Mouse (Mus musculus) cortical plate, adult 2 months (tissue): ENCODE measurements around the gene Ccm2l.

Experiments
- CTCF ChIP-seq: fragments of 200-500 bp; IDR thresholded peaks from 2 replicates; pipeline ENCODE4 v1.5.1; 2011; ENCODE audit warnings: mild to moderate bottlenecking, control low read depth, low read length; ENCODE audit not compliant: insufficient read depth; ENCODE audit errors: extremely low read depth
- POLR2A ChIP-seq: fragments of 200-500 bp; IDR thresholded peaks from 2 replicates; pipeline ENCODE4 v1.6.1; 2011; ENCODE audit warnings: mild to moderate bottlenecking, low read length, control low read depth; ENCODE audit not compliant: insufficient read depth; ENCODE audit errors: extremely low read depth

GRCm38 (mm10) chr2:153089316-153089715 is 23.6 kb downstream of the Ccm2l start:
- TF ChIP-seq POLR2A (no peak), CTCF (no peak)
